Mouse (Mus musculus) cerebellum, postnatal 4 days (tissue): ENCODE data around the gene Olfr617.
"Not testable (repeated sequence)": the region's sequence is repeated elsewhere in the genome, so short reads cannot be mapped to it uniquely, and the experiment has no call there.

Experiments
- DNase-seq, 2 experiments: peaks; one replicate each; pipeline ENCODE4 v3.0.0; 2022; ENCODE audit warnings: low spot score in 2 of 2, mixed read lengths in 1 of 2

The Olfr617 gene

GRCm38 (mm10) chr7:103572761-103573160 lies at the start of gene Olfr617:
Gene Olfr617, plus strand, starts transcription at chr7:103573061.
- DNase-seq = no peak

- DNase-seq = not testable (repeated sequence)
These were observed 30.2 kb upstream of the Olfr617 start, which contains the start of gene Olfr612 for GRCm38 (mm10) chr7:103542617-103543016. Gene Olfr612, minus strand, starts transcription at chr7:103542717.

- no peak for DNase-seq
These were observed 25.1 kb upstream of the Olfr617 start, which contains the start of gene Olfr613 for GRCm38 (mm10) chr7:103547774-103548173. Gene Olfr613, plus strand, starts transcription at chr7:103548074.

GRCm38 (mm10) chr7:103555779-103556178 lies 17.1 kb upstream of the Olfr617 start, which contains the start of gene Olfr615:
Gene Olfr615, plus strand, starts transcription at chr7:103556079.
- no peak for DNase-seq

- no peak for DNase-seq
These were observed 3.8 kb upstream of the Olfr617 start, which contains the start of gene Olfr616 for GRCm38 (mm10) chr7:103569043-103569442. Gene Olfr616, minus strand, starts transcription at chr7:103569143.

GRCm38 (mm10) chr7:103589803-103590202 lies 16.9 kb downstream of the Olfr617 start, which contains the start of gene Olfr618:
Gene Olfr618, plus strand, starts transcription at chr7:103590103.
- no peak for DNase-seq

GRCm38 (mm10) chr7:103600275-103600674 lies 27.4 kb downstream of the Olfr617 start, which contains the start of gene Olfr619:
Gene Olfr619, plus strand, starts transcription at chr7:103600575.
- DNase-seq = no peak

- DNase-seq = no peak
These were observed 34.6 kb downstream of the Olfr617 start for GRCm38 (mm10) chr7:103607425-103607824.

- no peak for DNase-seq
These were observed 39.6 kb downstream of the Olfr617 start, which contains the start of gene Olfr620 for GRCm38 (mm10) chr7:103612434-103612833. Gene Olfr620, minus strand, starts transcription at chr7:103612534.
